Mouse (Mus musculus) liver, adult 2 months (tissue): ENCODE data around the gene Ap5b1. TPM values are rescaled to one million over a fixed set of nuclear protein-coding genes. Genes with fewer than 3 reads are reported as not detected.

ENCODE experiments used
- DNase-seq: peaks from one replicate; pipeline ENCODE4 v3.0.0-alpha.2; 2011; ENCODE audit warnings: low read depth, low spot score; ENCODE audit errors: extremely low read depth
- H3K27ac ChIP-seq: fragments of 200-500 bp; replicated peaks from 2 replicates; pipeline ENCODE4 v1.5.1; 2012; ENCODE audit warnings: low read depth, mild to moderate bottlenecking, control low read depth, inconsistent platforms, low read length; ENCODE audit not compliant: insufficient read depth
- H3K27me3 ChIP-seq: fragments of 200-500 bp; 2 replicates; pipeline ENCODE4 v1.6.1; 2012; ENCODE audit warnings: mild to moderate bottlenecking, moderate library complexity, low read length, inconsistent platforms; ENCODE audit not compliant: control insufficient read depth, insufficient read depth
- H3K36me3 ChIP-seq: fragments of 200-500 bp; 2 replicates; pipeline ENCODE4 v1.6.1; 2012; ENCODE audit warnings: low read length, inconsistent platforms; ENCODE audit not compliant: control insufficient read depth, insufficient read depth
- H3K4me1 ChIP-seq: fragments of 200-500 bp; 2 replicates; pipeline ENCODE4 v1.6.1; 2011; ENCODE audit warnings: low read length; ENCODE audit not compliant: control insufficient read depth, insufficient read depth
- H3K4me3 ChIP-seq: fragments of 200-500 bp; 2 replicates; pipeline ENCODE4 v1.5.1; 2011; ENCODE audit warnings: low read depth, mild to moderate bottlenecking, control low read depth, low read length, moderate library complexity; ENCODE audit not compliant: insufficient read depth
- H3K79me2 ChIP-seq: fragments of 200-500 bp; 2 replicates; pipeline ENCODE4 v1.6.1; 2012; ENCODE audit warnings: inconsistent platforms, mild to moderate bottlenecking, low read length, moderate library complexity; ENCODE audit not compliant: control insufficient read depth, insufficient read depth
- H3K9ac ChIP-seq: fragments of 200-500 bp; 2 replicates; pipeline ENCODE4 v1.6.1; 2012; ENCODE audit warnings: low read depth, mild to moderate bottlenecking, control low read depth, inconsistent platforms, low read length
- CTCF ChIP-seq: fragments of 200-500 bp; IDR thresholded peaks from 2 replicates; pipeline ENCODE4 v1.5.1; 2011; ENCODE audit warnings: low read depth, low read length, control low read depth
- POLR2A ChIP-seq: fragments of 200-500 bp; IDR thresholded peaks from 2 replicates; pipeline ENCODE4 v1.6.1; 2011; ENCODE audit warnings: low read length, control low read depth; ENCODE audit not compliant: insufficient read depth; ENCODE audit errors: extremely low read depth
- WGBS: fragments of 180-500 bp; shearing (Covaris S2); methylation state at CpG from one replicate; pipeline ENCODE4 v1.1.7; 2018; 5-methylcytosine and 5-hydroxymethylcytosine counted together
- polyA plus RNA-seq: library from polyadenylated mRNA; depleted of rRNA; stranded (reverse); fragments of >200 nt; gene quantifications from 2 replicates; pipeline ENCODE4 v1.2.3, GENCODE M21; 2012; rRNA removed
- total RNA-seq: library from RNA; depleted of rRNA; stranded (reverse); fragments of >200 nt; gene quantifications from 2 replicates; pipeline ENCODE4 v1.2.3, GENCODE M21; 2014; rRNA removed

Gene Ap5b1
- total and polyA plus RNA-seq, 2 experiments: 2.7 to 5.3 TPM

DNA sequence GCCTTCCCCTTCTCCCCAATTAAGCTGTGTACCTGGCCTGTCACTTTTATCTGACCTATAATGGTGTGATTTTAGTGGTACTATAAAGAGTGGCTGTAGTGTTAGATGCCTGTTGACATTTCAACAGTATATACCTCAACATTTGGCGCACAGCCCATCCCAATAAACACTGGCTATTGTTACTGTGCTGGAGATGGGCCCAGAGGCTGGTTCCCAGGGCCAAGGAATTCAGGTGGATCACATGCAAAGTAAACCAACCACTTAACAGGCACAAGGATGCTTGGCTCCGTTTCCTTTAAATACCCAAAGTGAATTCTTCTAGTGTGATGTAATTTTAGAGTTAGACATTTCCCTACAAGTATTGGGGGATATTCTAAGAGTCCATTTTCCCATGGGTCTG, 47.1 kb downstream of the Ap5b1 start:
- Histone ChIP-seq H3K4me3 (no peak overlapping the region), H3K27me3 (no peaks in the 10 kb centered on the region), H3K4me1 (peaks cover 2% of the 10 kb centered on the region), H3K36me3 (no peaks in the 10 kb centered on the region), H3K79me2 (no peaks in the 10 kb centered on the region), H3K27ac (no peak overlapping the region), H3K9ac (no peak overlapping the region)
- no peak for TF ChIP-seq POLR2A
- no peak for TF ChIP-seq CTCF
- DNase-seq: no peak
- 84% methylated on average over 2 of the region's 2 CpGs for WGBS

DNA sequence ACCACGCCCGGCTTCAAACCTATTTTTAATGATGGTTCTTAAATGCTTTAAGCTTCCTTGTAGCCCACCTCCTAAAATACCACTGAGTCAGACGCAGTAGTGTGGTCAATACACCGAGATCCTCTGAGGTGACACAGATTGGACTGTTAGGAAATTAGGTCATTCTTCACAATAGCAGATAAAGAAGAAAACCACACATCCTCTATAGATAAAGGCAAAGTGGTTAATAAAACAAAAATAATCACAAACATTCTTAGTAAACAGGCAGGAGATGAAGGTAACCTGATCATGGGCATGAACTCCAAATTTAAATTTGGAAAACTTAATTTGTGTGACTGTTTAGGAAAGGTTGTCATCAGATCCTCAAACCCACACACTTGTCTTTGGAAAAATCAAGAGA, 52.2 kb downstream of the Ap5b1 start:
- no peak for TF ChIP-seq POLR2A
- no peak for TF ChIP-seq CTCF
- 87% methylated on average over 4 of the region's 4 CpGs for WGBS
- H3K27me3 ChIP-seq: no peaks in the 10 kb centered on the region
- H3K36me3 ChIP-seq: no peaks in the 10 kb centered on the region
- H3K4me1 ChIP-seq: no peaks in the 10 kb centered on the region
- no peak overlapping the region for H3K4me3 ChIP-seq
- no peaks in the 10 kb centered on the region for H3K79me2 ChIP-seq
- no peak overlapping the region for H3K9ac ChIP-seq
- no peak for DNase-seq
- no peak overlapping the region for H3K27ac ChIP-seq

Other genes starting within 250 kb of the Ap5b1 start
- gene Catsper1, start 232.3 kb upstream of the Ap5b1 start, total RNA-seq: not detected in 2 replicates
- gene Catsper1, start 232.3 kb upstream of the Ap5b1 start, polyA plus RNA-seq: 0.05 TPM in 1 of 2 replicates, not detected in the other
- not detected in 2 replicates for gene Cst6, start 218.5 kb upstream of the Ap5b1 start, total RNA-seq
- gene Cst6, start 218.5 kb upstream of the Ap5b1 start, polyA plus RNA-seq: not detected in 2 replicates
- 12.7 and 14.0 TPM in 2 replicates for gene Eif1ad, start 201.3 kb upstream of the Ap5b1 start, total RNA-seq
- 23.9 and 25.9 TPM in 2 replicates for gene Eif1ad, start 201.3 kb upstream of the Ap5b1 start, polyA plus RNA-seq
- 20.2 and 21.5 TPM in 2 replicates for gene Banf1, start 200.9 kb upstream of the Ap5b1 start, total RNA-seq
- gene Banf1, start 200.9 kb upstream of the Ap5b1 start, polyA plus RNA-seq: 68.5 and 71.2 TPM in 2 replicates
- gene Sart1, start 179.3 kb upstream of the Ap5b1 start, total RNA-seq: 17.5 and 23.2 TPM in 2 replicates
- gene Sart1, start 179.3 kb upstream of the Ap5b1 start, polyA plus RNA-seq: 8.3 TPM in 2 replicates
- not detected in 2 replicates for gene Tsga10ip, start 165.5 kb upstream of the Ap5b1 start, total RNA-seq
- gene Tsga10ip, start 165.5 kb upstream of the Ap5b1 start, polyA plus RNA-seq: 0.41 TPM in 1 of 2 replicates, not detected in the other
- gene Drap1, start 143.0 kb upstream of the Ap5b1 start, total RNA-seq: 67.4 and 80.5 TPM in 2 replicates
- 57.1 and 59.2 TPM in 2 replicates for gene Drap1, start 143.0 kb upstream of the Ap5b1 start, polyA plus RNA-seq
- 7.8 and 11.5 TPM in 2 replicates for gene AI837181, start 142.9 kb upstream of the Ap5b1 start, total RNA-seq
- gene AI837181, start 142.9 kb upstream of the Ap5b1 start, polyA plus RNA-seq: 34.1 and 36.6 TPM in 2 replicates
- not detected in 2 replicates for gene Fosl1, start 120.5 kb upstream of the Ap5b1 start, total RNA-seq
- gene Fosl1, start 120.5 kb upstream of the Ap5b1 start, polyA plus RNA-seq: not detected in 2 replicates
- gene Ccdc85b, start 110.1 kb upstream of the Ap5b1 start, total RNA-seq: 2.7 and 3.3 TPM in 2 replicates
- gene Ccdc85b, start 110.1 kb upstream of the Ap5b1 start, polyA plus RNA-seq: 2.4 and 2.6 TPM in 2 replicates
- gene Fibp, start 107.4 kb upstream of the Ap5b1 start, total RNA-seq: 25.8 and 32.0 TPM in 2 replicates
- 38.5 and 46.6 TPM in 2 replicates for gene Fibp, start 107.4 kb upstream of the Ap5b1 start, polyA plus RNA-seq
- gene Ctsw, start 99.5 kb upstream of the Ap5b1 start, total RNA-seq: 0.37 and 0.40 TPM in 2 replicates
- 1.1 and 1.5 TPM in 2 replicates for gene Ctsw, start 99.5 kb upstream of the Ap5b1 start, polyA plus RNA-seq
- gene Efemp2, start 94.1 kb upstream of the Ap5b1 start, total RNA-seq: 4.0 and 4.3 TPM in 2 replicates
- 7.7 and 8.5 TPM in 2 replicates for gene Efemp2, start 94.1 kb upstream of the Ap5b1 start, polyA plus RNA-seq
- 8.1 and 10.9 TPM in 2 replicates for gene Mus81, start 79.6 kb upstream of the Ap5b1 start, total RNA-seq
- 21.2 and 22.9 TPM in 2 replicates for gene Mus81, start 79.6 kb upstream of the Ap5b1 start, polyA plus RNA-seq
- 117 and 122 TPM in 2 replicates for gene Cfl1, start 77.6 kb upstream of the Ap5b1 start, total RNA-seq
- 177 and 193 TPM in 2 replicates for gene Cfl1, start 77.6 kb upstream of the Ap5b1 start, polyA plus RNA-seq
- gene 1700020D05Rik, start 64.2 kb upstream of the Ap5b1 start, total RNA-seq: 0.83 and 0.87 TPM in 2 replicates
- gene 1700020D05Rik, start 64.2 kb upstream of the Ap5b1 start, polyA plus RNA-seq: 0.30 and 0.59 TPM in 2 replicates
- 1.6 and 1.8 TPM in 2 replicates for gene Snx32, start 57.5 kb upstream of the Ap5b1 start, total RNA-seq
- 4.1 and 4.5 TPM in 2 replicates for gene Snx32, start 57.5 kb upstream of the Ap5b1 start, polyA plus RNA-seq
- gene Ovol1, start 7.4 kb upstream of the Ap5b1 start, total RNA-seq: not detected in 2 replicates
- 0.12 TPM in 1 of 2 replicates, not detected in the other for gene Ovol1, start 7.4 kb upstream of the Ap5b1 start, polyA plus RNA-seq
- 47.9 and 51.4 TPM in 2 replicates for gene Rnaseh2c, start 33.8 kb downstream of the Ap5b1 start, total RNA-seq
- 56.3 and 58.0 TPM in 2 replicates for gene Rnaseh2c, start 33.8 kb downstream of the Ap5b1 start, polyA plus RNA-seq
- 15.9 and 16.8 TPM in 2 replicates for gene Kat5, start 42.2 kb downstream of the Ap5b1 start, total RNA-seq
- 23.0 and 23.6 TPM in 2 replicates for gene Kat5, start 42.2 kb downstream of the Ap5b1 start, polyA plus RNA-seq
- gene Rela, start 69.5 kb downstream of the Ap5b1 start, total RNA-seq: 7.6 and 13.0 TPM in 2 replicates
- 47.6 and 65.7 TPM in 2 replicates for gene Rela, start 69.5 kb downstream of the Ap5b1 start, polyA plus RNA-seq
- gene Sipa1, start 95.7 kb downstream of the Ap5b1 start, total RNA-seq: 3.4 and 4.4 TPM in 2 replicates
- gene Sipa1, start 95.7 kb downstream of the Ap5b1 start, polyA plus RNA-seq: 11.8 and 17.9 TPM in 2 replicates
- 10.2 and 16.4 TPM in 2 replicates for gene Map3k11, start 120.7 kb downstream of the Ap5b1 start, total RNA-seq
- 46.2 and 53.6 TPM in 2 replicates for gene Map3k11, start 120.7 kb downstream of the Ap5b1 start, polyA plus RNA-seq
- 7.6 and 14.0 TPM in 2 replicates for gene Pcnx3, start 120.9 kb downstream of the Ap5b1 start, total RNA-seq
- 44.8 and 63.8 TPM in 2 replicates for gene Pcnx3, start 120.9 kb downstream of the Ap5b1 start, polyA plus RNA-seq
- gene Kcnk7, start 136.3 kb downstream of the Ap5b1 start, total RNA-seq: not detected in 2 replicates
- gene Kcnk7, start 136.3 kb downstream of the Ap5b1 start, polyA plus RNA-seq: 0.09 TPM in 1 of 2 replicates, not detected in the other
- gene Ehbp1l1, start 158.3 kb downstream of the Ap5b1 start, total RNA-seq: 5.1 and 5.8 TPM in 2 replicates
- gene Ehbp1l1, start 158.3 kb downstream of the Ap5b1 start, polyA plus RNA-seq: 5.3 and 8.3 TPM in 2 replicates
- 6.8 and 9.9 TPM in 2 replicates for gene Fam89b, start 161.6 kb downstream of the Ap5b1 start, total RNA-seq
- gene Fam89b, start 161.6 kb downstream of the Ap5b1 start, polyA plus RNA-seq: 51.7 and 56.6 TPM in 2 replicates
- gene Ltbp3, start 172.9 kb downstream of the Ap5b1 start, total RNA-seq: 1.2 and 2.1 TPM in 2 replicates
- gene Ltbp3, start 172.9 kb downstream of the Ap5b1 start, polyA plus RNA-seq: 3.4 and 3.6 TPM in 2 replicates
- gene Scyl1, start 203.4 kb downstream of the Ap5b1 start, total RNA-seq: 28.9 and 35.9 TPM in 2 replicates
- gene Scyl1, start 203.4 kb downstream of the Ap5b1 start, polyA plus RNA-seq: 40.9 and 46.6 TPM in 2 replicates